Mouse (Mus musculus) mammary gland, adult 2 months (tissue): ENCODE measurements around the gene Rnf223. TPM values are rescaled to one million over a fixed set of nuclear protein-coding genes. Genes with fewer than 3 reads are reported as not detected.

ENCODE experiments used
- polyA plus RNA-seq: library from polyadenylated mRNA; depleted of rRNA; stranded (reverse); fragments of >200 nt; gene quantifications from 2 replicates; pipeline ENCODE4 v1.2.3, GENCODE M21; 2012; ENCODE audit warnings: low replicate concordance; rRNA removed

Gene Rnf223
- 0.73 and 0.97 TPM in 2 replicates for polyA plus RNA-seq

DNA sequence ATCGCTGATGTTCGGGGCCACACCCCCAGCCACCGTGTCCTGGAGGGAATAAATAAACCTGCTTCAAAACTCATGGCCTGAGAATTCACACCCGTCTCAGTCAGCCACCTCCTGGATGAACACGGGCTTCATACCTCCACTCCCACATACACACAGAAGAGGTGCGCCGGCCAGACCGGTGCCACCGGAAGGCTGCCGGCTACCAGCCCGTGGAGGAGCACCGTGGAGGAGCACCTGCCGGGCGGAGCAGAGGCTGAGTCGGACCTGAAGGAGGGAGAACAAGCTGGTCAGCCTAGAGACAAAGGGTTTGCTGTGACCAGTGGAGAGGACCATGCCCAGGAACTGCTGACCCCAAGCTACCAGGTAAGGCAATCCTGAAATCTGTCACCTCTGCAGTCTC lies at the start of gene Rnf223:
Gene Rnf223, plus strand, starts transcription at position 78 of the 400 bp plus-strand sequence.

DNA sequence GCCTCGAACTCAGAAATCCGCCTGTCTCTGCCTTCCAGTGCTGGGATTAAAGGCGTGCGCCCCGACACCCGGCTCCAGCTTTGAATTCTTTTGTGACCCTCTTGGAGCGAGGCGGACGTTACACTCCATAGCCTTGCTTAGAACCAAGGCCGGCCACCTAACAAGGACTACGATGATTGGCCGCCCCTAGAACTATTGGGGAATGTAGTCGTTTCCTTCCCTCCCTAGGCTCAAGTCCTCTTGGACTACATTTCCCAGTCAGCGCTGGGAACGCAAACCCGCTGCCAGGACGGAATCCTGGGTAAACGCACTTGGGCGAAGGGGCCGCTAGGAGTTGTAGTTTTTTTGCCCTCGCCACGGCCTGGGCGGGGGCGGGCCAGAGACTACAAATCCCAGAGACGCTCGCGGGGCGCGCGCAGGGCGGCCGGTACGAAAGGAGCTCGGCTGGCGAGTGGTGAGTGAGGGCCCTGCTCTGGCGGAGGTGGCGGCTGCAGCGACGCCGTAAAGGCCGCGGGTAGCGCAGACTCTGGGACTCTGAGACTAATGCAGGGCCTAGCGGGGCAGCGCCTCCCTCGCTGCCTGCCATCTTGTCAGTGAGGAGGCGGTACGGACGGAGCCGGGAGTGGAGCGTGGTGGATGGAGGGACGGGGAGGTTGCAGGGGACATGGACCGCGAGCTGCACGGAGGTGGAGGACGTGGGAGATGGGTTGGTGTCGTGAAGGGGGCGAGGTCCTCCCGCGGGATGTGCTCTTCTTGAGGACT lies 20.6 kb upstream of the Rnf223 start, which contains the start of gene 9430015G10Rik:
Gene 9430015G10Rik, plus strand, starts transcription at position 413 of the 762 bp plus-strand sequence.

Other genes with a start within 250 kb of the Rnf223 start
- 61.9 and 134 TPM in 2 replicates for gene Pusl1, start 238.7 kb upstream of the Rnf223 start, polyA plus RNA-seq
- gene Acap3, start 238.7 kb upstream of the Rnf223 start, polyA plus RNA-seq = 43.7 and 50.5 TPM in 2 replicates
- gene Ube2j2, start 186.7 kb upstream of the Rnf223 start, polyA plus RNA-seq = 39.4 and 89.6 TPM in 2 replicates
- gene C1qtnf12, start 168.2 kb upstream of the Rnf223 start, polyA plus RNA-seq = 113 and 117 TPM in 2 replicates
- 5.2 and 10.7 TPM in 2 replicates for gene B3galt6, start 137.9 kb upstream of the Rnf223 start, polyA plus RNA-seq
- 61.5 and 63.6 TPM in 2 replicates for gene Sdf4, start 137.6 kb upstream of the Rnf223 start, polyA plus RNA-seq
- gene Tnfrsf4, start 116.7 kb upstream of the Rnf223 start, polyA plus RNA-seq = 28.1 and 40.7 TPM in 2 replicates
- 22.0 and 26.1 TPM in 2 replicates for gene Tnfrsf18, start 104.3 kb upstream of the Rnf223 start, polyA plus RNA-seq
- 4.0 and 4.9 TPM in 2 replicates for gene Ttll10, start 71.1 kb upstream of the Rnf223 start, polyA plus RNA-seq
- 27.3 and 33.1 TPM in 2 replicates for gene 9430015G10Rik, start 20.5 kb upstream of the Rnf223 start, polyA plus RNA-seq
- gene Agrn, start 67.0 kb downstream of the Rnf223 start, polyA plus RNA-seq = 70.6 and 80.5 TPM in 2 replicates
- gene Isg15, start 70.3 kb downstream of the Rnf223 start, polyA plus RNA-seq = 11.3 and 14.2 TPM in 2 replicates
- 3.0 and 5.2 TPM in 2 replicates for gene AW011738, start 72.8 kb downstream of the Rnf223 start, polyA plus RNA-seq
- 0.53 and 20.4 TPM in 2 replicates for gene Perm1, start 85.4 kb downstream of the Rnf223 start, polyA plus RNA-seq
- gene Plekhn1, start 104.3 kb downstream of the Rnf223 start, polyA plus RNA-seq = 82.7 and 85.1 TPM in 2 replicates
- 78.1 and 93.3 TPM in 2 replicates for gene Noc2l, start 105.5 kb downstream of the Rnf223 start, polyA plus RNA-seq
- 1.2 and 1.8 TPM in 2 replicates for gene Samd11, start 125.1 kb downstream of the Rnf223 start, polyA plus RNA-seq
- gene Vmn2r-ps159, start 200.6 kb downstream of the Rnf223 start, polyA plus RNA-seq = not detected in 2 replicates